Mouse (Mus musculus) granulocyte monocyte progenitor cell, adult 5-6 weeks (primary cell): ENCODE results near the gene Olfr169. TPM values are rescaled to one million over a fixed set of nuclear protein-coding genes. Genes with fewer than 3 reads are reported as not detected.
"Not testable (repeated sequence)": the region's sequence is repeated elsewhere in the genome, so short reads cannot be mapped to it uniquely, and the experiment has no call there.

Experiments
- ATAC-seq: replicated peaks from 2 replicates; pipeline ENCODE4 v1.8.0; 2016; ENCODE audit warnings: mild to moderate bottlenecking, moderate TSS enrichment, inconsistent platforms; ENCODE audit not compliant: poor library complexity, severe bottlenecking
- total RNA-seq, 2 experiments: library from RNA; stranded (forward) in 1 of 2; stranded (reverse) in 1 of 2; fragments of 200-712, 200-1000 nt in 1 of 2; fragments of >200 nt in 1 of 2; fragmentation: Nextera tagmentation in 1 of 2; gene quantifications; 2 replicates each; pipeline ENCODE4 v1.2.3; 2014 to 2017

Olfr169 gene
- total RNA-seq (2014; fragmentation: Nextera tagmentation) (not detected in 2 replicates), total RNA-seq (2017) (not detected in 2 replicates)

DNA sequence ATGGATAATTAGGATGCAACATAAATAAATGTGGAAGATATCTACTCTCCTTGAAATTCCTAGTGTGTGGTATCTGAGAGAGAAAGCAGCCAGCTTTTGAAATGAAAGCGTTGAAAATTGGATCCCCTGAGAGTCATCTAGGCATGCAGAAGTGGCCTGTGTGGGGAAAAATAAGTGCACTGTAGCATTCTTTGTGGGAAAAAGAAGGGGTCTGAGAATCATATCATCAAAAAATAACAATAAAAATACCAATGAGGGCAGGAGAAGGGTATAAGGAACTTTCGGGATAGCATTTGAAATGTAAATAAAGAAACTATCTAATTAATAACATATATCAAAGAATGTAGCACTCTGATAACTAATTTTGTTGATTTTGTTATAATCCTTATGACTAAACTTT, at the start of gene Olfr169:
Gene Olfr169 (minus strand): TSS at position 101 of the 400 bp plus-strand sequence.
- ATAC-seq = not testable (repeated sequence)

DNA sequence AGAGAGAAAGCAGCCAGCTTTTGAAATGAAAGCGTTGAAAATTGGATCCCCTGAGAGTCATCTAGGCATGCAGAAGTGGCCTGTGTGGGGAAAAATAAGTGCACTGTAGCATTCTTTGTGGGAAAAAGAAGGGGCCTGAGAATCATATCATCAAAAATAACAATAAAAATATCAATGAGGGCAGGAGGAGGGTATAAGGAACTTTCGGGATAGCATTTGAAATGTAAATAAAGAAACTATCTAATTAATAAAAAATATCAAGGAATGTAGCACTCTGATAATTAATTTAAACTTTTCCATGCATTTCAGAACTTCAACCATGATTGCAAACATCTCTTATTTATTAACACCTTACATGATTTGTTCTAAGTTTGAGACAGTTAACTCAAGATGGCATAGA, 40.2 kb upstream of the Olfr169 start, which contains the start of gene Olfr170:
Gene Olfr170 (minus strand): TSS at position 101 of the 400 bp plus-strand sequence.
- ATAC-seq = not testable (repeated sequence)

DNA sequence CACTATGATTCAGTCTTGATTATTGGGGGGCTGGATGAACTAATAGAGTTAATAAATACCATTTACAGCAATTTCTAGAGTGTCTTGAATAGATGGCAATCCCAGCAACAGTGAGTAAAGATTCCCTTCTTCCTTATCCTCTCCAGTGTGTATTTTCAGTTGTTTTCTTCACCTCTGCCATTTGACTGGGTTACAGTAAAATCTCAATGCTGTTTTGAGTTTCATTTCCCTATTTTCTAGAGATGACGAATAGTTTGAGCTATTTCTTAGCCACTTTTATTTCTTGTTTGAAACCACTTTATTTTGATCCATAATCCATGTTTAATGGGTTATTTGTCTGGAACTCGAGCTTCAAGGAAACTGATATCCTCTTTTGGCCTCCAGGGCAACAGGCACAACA, 31.6 kb upstream of the Olfr169 start:
- ATAC-seq = no peak

DNA sequence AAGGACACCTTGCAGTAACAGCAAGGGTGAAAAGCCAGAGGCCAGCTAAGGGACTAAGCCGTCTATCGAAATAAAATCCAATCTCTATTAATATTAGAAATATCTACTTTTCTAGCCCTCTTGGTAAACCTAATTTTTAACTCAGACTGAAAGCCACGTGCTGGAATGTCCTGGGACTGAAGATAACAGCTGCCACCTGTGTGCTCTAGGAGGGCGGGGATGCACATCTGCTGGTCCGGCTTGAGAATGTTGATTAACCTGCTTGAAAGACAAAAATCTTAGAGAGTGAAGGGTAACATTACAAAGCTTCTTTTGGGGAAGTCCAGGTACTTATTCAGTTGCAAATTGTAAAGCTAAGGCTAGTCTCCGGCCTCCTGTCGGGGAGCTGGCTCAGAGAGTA, 18.2 kb downstream of the Olfr169 start:
- not testable (repeated sequence) for ATAC-seq

DNA sequence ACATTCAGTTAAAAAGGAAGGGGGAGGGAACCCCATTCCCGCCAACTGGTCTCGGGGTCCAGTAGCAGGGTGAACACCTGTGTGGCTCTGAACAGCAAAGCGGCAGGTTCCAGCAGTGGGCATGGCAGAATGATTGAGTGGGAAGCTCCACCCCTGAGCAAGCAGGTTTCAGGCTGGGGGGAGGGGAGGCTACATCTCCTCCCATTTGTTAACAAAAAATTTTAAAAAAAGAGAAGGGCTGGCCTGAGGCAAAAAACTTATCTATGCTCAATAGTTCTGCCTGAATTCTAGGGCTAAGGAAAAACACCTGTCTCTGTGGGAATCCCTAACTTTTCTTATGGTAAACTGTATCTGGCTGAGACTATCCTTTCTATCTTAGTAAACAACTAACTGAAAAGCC, 19.4 kb downstream of the Olfr169 start:
- not testable (repeated sequence) for ATAC-seq

DNA sequence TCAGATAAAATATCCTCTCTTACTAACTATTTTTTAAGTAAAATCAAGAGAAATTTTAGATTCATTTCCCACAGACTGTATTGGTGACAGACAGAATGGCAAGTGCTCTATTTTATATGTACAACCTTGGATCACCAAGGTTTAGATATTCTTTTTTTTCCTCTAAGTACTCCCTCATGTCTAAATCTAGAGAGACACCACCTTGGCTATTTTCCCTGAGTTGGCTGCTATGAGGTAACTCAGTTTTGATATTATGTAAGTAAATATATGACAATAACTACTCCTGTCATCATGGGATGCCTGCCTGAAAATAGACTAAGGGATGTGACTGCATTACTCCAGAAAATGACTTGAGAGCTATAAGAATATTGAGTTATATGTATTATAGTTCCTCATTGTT, 36.2 kb downstream of the Olfr169 start, which contains the start of gene Olfr168:
Gene Olfr168 (minus strand): TSS at position 101 of the 400 bp plus-strand sequence.
- no peak for ATAC-seq

DNA sequence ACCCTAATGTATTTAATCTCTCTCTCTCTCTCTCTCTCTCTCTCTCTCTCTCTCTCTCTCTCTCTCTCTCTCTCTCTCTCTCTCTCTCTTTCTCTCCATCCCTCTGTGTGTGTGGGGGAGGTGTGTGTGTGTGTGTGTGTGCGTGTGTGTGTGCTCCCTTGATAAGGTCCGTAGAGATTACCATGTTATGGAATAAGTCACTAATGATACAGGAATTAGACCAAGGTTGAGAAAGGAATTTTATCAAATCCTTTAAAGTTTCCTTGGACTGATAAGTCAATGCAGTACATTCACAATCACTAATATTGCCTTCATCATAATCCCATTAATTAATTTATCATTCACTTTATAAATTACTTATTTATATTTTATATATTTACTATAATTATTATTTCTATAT, 49.4 kb downstream of the Olfr169 start, which contains the start of gene Olfr167:
Gene Olfr167 (minus strand): TSS at position 101 of the 400 bp plus-strand sequence.
- no peak for ATAC-seq

Other genes with a start within 250 kb of the Olfr169 start
- gene Olfr165, start 148.7 kb downstream of the Olfr169 start, total RNA-seq (2014; fragmentation: Nextera tagmentation) = not detected in 2 replicates
- gene Olfr165, start 148.7 kb downstream of the Olfr169 start, total RNA-seq (2017) = not detected in 2 replicates
- not detected in 2 replicates for gene Olfr166, start 88.1 kb downstream of the Olfr169 start, total RNA-seq (2014; fragmentation: Nextera tagmentation)
- not detected in 2 replicates for gene Olfr166, start 88.1 kb downstream of the Olfr169 start, total RNA-seq (2017)
- not detected in 2 replicates for gene Olfr167, start 49.5 kb downstream of the Olfr169 start, total RNA-seq (2014; fragmentation: Nextera tagmentation)
- gene Olfr167, start 49.5 kb downstream of the Olfr169 start, total RNA-seq (2017) = not detected in 2 replicates
- gene Olfr168, start 36.3 kb downstream of the Olfr169 start, total RNA-seq (2014; fragmentation: Nextera tagmentation) = not detected in 2 replicates
- gene Olfr168, start 36.3 kb downstream of the Olfr169 start, total RNA-seq (2017) = not detected in 2 replicates
- gene Olfr170, start 40.1 kb upstream of the Olfr169 start, total RNA-seq (2014; fragmentation: Nextera tagmentation) = not detected in 2 replicates
- gene Olfr170, start 40.1 kb upstream of the Olfr169 start, total RNA-seq (2017) = not detected in 2 replicates
- not detected in 2 replicates for gene Olfr171, start 58.1 kb upstream of the Olfr169 start, total RNA-seq (2014; fragmentation: Nextera tagmentation)
- gene Olfr171, start 58.1 kb upstream of the Olfr169 start, total RNA-seq (2017) = not detected in 2 replicates
- not detected in 2 replicates for gene Lamp3, start 134.6 kb upstream of the Olfr169 start, total RNA-seq (2014; fragmentation: Nextera tagmentation)
- 0.04 TPM in 1 of 2 replicates, not detected in the other for gene Lamp3, start 134.6 kb upstream of the Olfr169 start, total RNA-seq (2017)
- gene B3gnt5, start 188.4 kb upstream of the Olfr169 start, total RNA-seq (2014; fragmentation: Nextera tagmentation) = 20.3 and 21.6 TPM in 2 replicates
- 39.8 and 40.1 TPM in 2 replicates for gene B3gnt5, start 188.4 kb upstream of the Olfr169 start, total RNA-seq (2017)